Mouse (Mus musculus) CH12.LX (cell line): ENCODE data around the gene Epsti1.

Experiments
- BHLHE40 ChIP-seq: IDR thresholded peaks from 2 replicates; pipeline ENCODE4 v1.6.1; 2011; ENCODE audit warnings: mild to moderate bottlenecking, low read depth, low read length, improper control_type of control experiment
- CHD1 ChIP-seq: IDR thresholded peaks from 2 replicates; pipeline ENCODE4 v1.6.1; 2012; ENCODE audit warnings: low read depth, low read length, improper control_type of control experiment, inconsistent platforms
- CTCF ChIP-seq, 2 experiments: IDR thresholded peaks in 1 of 2; conservative IDR thresholded peaks in 1 of 2; 2 replicates each; pipeline ENCODE4 v1.5.1; 2011 to 2012; ENCODE audit warnings: low read depth in 2 of 2, low read length in 2 of 2, improper control_type of control experiment in 1 of 2, inconsistent platforms in 1 of 2, mild to moderate bottlenecking in 1 of 2, moderate library complexity in 1 of 2
- ELF1 ChIP-seq: IDR thresholded peaks from 2 replicates; pipeline ENCODE4 v1.6.1; 2014; ENCODE audit warnings: low read depth, mild to moderate bottlenecking, inconsistent platforms, low read length, improper control_type of control experiment
- EP300 ChIP-seq: IDR thresholded peaks from 2 replicates; pipeline ENCODE4 v1.6.1; 2011; ENCODE audit warnings: low read length, improper control_type of control experiment
- HCFC1 ChIP-seq: IDR thresholded peaks from 2 replicates; pipeline ENCODE4 v1.6.1; 2012; ENCODE audit warnings: low read depth, mild to moderate bottlenecking, inconsistent platforms, low read length, improper control_type of control experiment
- JUN ChIP-seq: IDR thresholded peaks from 2 replicates; pipeline ENCODE4 v1.6.1; 2011; ENCODE audit warnings: low read depth, mild to moderate bottlenecking, low read length, improper control_type of control experiment, moderate library complexity; ENCODE audit not compliant: insufficient read depth
- MAX ChIP-seq: IDR thresholded peaks from 2 replicates; pipeline ENCODE4 v1.6.1; 2011; ENCODE audit warnings: low read length, improper control_type of control experiment
- MEF2A ChIP-seq: IDR thresholded peaks from 2 replicates; pipeline ENCODE4 v1.6.1; 2014; ENCODE audit warnings: low read depth, mild to moderate bottlenecking, inconsistent platforms, low read length, improper control_type of control experiment, borderline replicate concordance
- POLR2A ChIP-seq: IDR thresholded peaks from 2 replicates; pipeline ENCODE4 v1.6.1; 2011; ENCODE audit warnings: low read depth, mild to moderate bottlenecking, improper control_type of control experiment, low read length
- POLR2AphosphoS2 ChIP-seq: IDR thresholded peaks from 2 replicates; pipeline ENCODE4 v1.6.1; 2011; ENCODE audit warnings: low read depth, low read length, improper control_type of control experiment
- USF2 ChIP-seq: conservative IDR thresholded peaks from 2 replicates; pipeline ENCODE4 v1.6.1; 2011; ENCODE audit warnings: low read depth, low read length, improper control_type of control experiment
- ZMIZ1 ChIP-seq: IDR thresholded peaks from 2 replicates; pipeline ENCODE4 v1.6.1; 2012; ENCODE audit warnings: low read depth, mild to moderate bottlenecking, inconsistent platforms, low read length, improper control_type of control experiment
- ZNF384 ChIP-seq: IDR thresholded peaks from 2 replicates; pipeline ENCODE4 v1.6.1; 2012; ENCODE audit warnings: low read depth, low read length, improper control_type of control experiment, inconsistent platforms

DNA sequence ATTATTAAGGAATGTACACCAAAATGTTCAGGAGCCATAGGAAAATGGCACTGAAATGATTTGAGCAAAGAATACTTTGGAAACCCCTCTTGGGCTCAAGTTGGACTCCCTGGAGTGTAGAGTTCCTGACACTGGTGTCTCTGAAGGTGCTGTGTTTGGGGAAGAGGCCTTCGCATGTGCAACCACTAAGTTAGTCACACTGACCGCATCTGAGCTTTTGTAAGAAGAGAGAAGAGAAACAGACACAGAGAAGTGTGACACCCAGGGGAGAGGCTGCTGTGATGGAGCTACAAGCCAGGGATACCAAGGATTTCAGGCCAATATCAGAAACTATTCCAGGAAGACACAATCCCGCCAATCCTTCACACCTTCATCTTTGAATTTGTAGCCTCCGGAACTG, 17.1 kb upstream of the Epsti1 start:
- TF ChIP-seq CHD1 (no peak), POLR2A (no peak), HCFC1 (no peak), BHLHE40 (peak; percentile 39; the same call in 1 of the 2 replicates), USF2 (no peak), CTCF (conservative IDR thresholded peaks at IDR 0.05 in 1 of 2, IDR thresholded peaks at IDR 0.05 in 1 of 2; ENCODE audit: low read depth in 2 of 2, low read length in 2 of 2) (no peak), POLR2AphosphoS2 (no peak), EP300 (no peak), ELF1 (no peak), MEF2A (no peak), ZMIZ1 (no peak), ZNF384 (no peak), JUN (no peak), MAX (no peak)
